Mouse (Mus musculus): Measurements from ENCODE around the gene Hnrnpa2b1.
"Not testable (repeated sequence)": the region's sequence is repeated elsewhere in the genome, so short reads cannot be mapped to it uniquely, and the experiment has no call there.

Gene Hnrnpa2b1

GRCm38 (mm10) chr6:51469715-51470310 is at the start of gene Hnrnpa2b1:
Gene Hnrnpa2b1 (minus strand): TSS chr6:51469894.
- H3K27me3 ChIP-seq (ENCODE audit: control insufficient read depth, insufficient read depth, low read length, poor library complexity, severe bottlenecking) = no peaks in the 10 kb centered on the region
- peaks cover 18% of the 10 kb centered on the region; the same call in 1 of the 2 replicates for H3K36me3 ChIP-seq (ENCODE audit: control insufficient read depth, insufficient read depth, low read length, poor library complexity, severe bottlenecking)
- peak; percentile 100 for DNase-seq (ENCODE audit: low read depth, low spot score)

GRCm38 (mm10) chr6:51514860-51515259 is 45.2 kb upstream of the Hnrnpa2b1 start:
- no peak for DNase-seq (ENCODE audit: low read depth, low spot score)
- no peaks in the 10 kb centered on the region for H3K36me3 ChIP-seq (ENCODE audit: control insufficient read depth, insufficient read depth, low read length, poor library complexity, severe bottlenecking)

GRCm38 (mm10) chr6:51513745-51514144 is 44.1 kb upstream of the Hnrnpa2b1 start:
- no peaks in the 10 kb centered on the region for H3K36me3 ChIP-seq (ENCODE audit: control insufficient read depth, insufficient read depth, low read length, poor library complexity, severe bottlenecking)
- H3K27me3 ChIP-seq (ENCODE audit: control insufficient read depth, insufficient read depth, low read length, poor library complexity, severe bottlenecking) = no peaks in the 10 kb centered on the region
- DNase-seq (ENCODE audit: low read depth, low spot score) = no peak

More at GRCm38 (mm10) chr6:51514860-51515259, 45.2 kb upstream of the Hnrnpa2b1 start:
- no peaks in the 10 kb centered on the region for H3K27me3 ChIP-seq (ENCODE audit: control insufficient read depth, insufficient read depth, low read length, poor library complexity, severe bottlenecking)

GRCm38 (mm10) chr6:51510946-51511345 is 41.3 kb upstream of the Hnrnpa2b1 start:
- no peaks in the 10 kb centered on the region for H3K27me3 ChIP-seq (ENCODE audit: control insufficient read depth, insufficient read depth, low read length, poor library complexity, severe bottlenecking)
- H3K36me3 ChIP-seq (ENCODE audit: control insufficient read depth, insufficient read depth, low read length, poor library complexity, severe bottlenecking) = no peaks in the 10 kb centered on the region
- DNase-seq (ENCODE audit: low read depth, low spot score) = no peak

- no peaks in the 10 kb centered on the region for H3K27me3 ChIP-seq (ENCODE audit: control insufficient read depth, insufficient read depth, low read length, poor library complexity, severe bottlenecking)
- DNase-seq (ENCODE audit: low read depth, low spot score) = peak; percentile 71
- no peaks in the 10 kb centered on the region for H3K36me3 ChIP-seq (ENCODE audit: control insufficient read depth, insufficient read depth, low read length, poor library complexity, severe bottlenecking)
Observed at GRCm38 (mm10) chr6:51510094-51510493, 40.4 kb upstream of the Hnrnpa2b1 start.

- H3K27me3 ChIP-seq (ENCODE audit: control insufficient read depth, insufficient read depth, low read length, poor library complexity, severe bottlenecking) = no peaks in the 10 kb centered on the region
- H3K36me3 ChIP-seq (ENCODE audit: control insufficient read depth, insufficient read depth, low read length, poor library complexity, severe bottlenecking) = no peaks in the 10 kb centered on the region
- DNase-seq (ENCODE audit: low read depth, low spot score) = peak; percentile 89
Observed at GRCm38 (mm10) chr6:51508750-51509648, 39.3 kb upstream of the Hnrnpa2b1 start.

- H3K36me3 ChIP-seq (ENCODE audit: control insufficient read depth, insufficient read depth, low read length, poor library complexity, severe bottlenecking) = no peaks in the 10 kb centered on the region
- H3K27me3 ChIP-seq (ENCODE audit: control insufficient read depth, insufficient read depth, low read length, poor library complexity, severe bottlenecking) = no peaks in the 10 kb centered on the region
- DNase-seq (ENCODE audit: low read depth, low spot score) = no peak
Observed at GRCm38 (mm10) chr6:51507556-51507955, 37.9 kb upstream of the Hnrnpa2b1 start.

GRCm38 (mm10) chr6:51505671-51506070 is 36.0 kb upstream of the Hnrnpa2b1 start:
- no peak for DNase-seq (ENCODE audit: low read depth, low spot score)
- no peaks in the 10 kb centered on the region for H3K27me3 ChIP-seq (ENCODE audit: control insufficient read depth, insufficient read depth, low read length, poor library complexity, severe bottlenecking)
- no peaks in the 10 kb centered on the region for H3K36me3 ChIP-seq (ENCODE audit: control insufficient read depth, insufficient read depth, low read length, poor library complexity, severe bottlenecking)

GRCm38 (mm10) chr6:51497321-51498111 is 27.8 kb upstream of the Hnrnpa2b1 start:
- Histone ChIP-seq H3K36me3 (ENCODE audit: control insufficient read depth, insufficient read depth, low read length, poor library complexity, severe bottlenecking) (no peaks in the 10 kb centered on the region), H3K27me3 (ENCODE audit: control insufficient read depth, insufficient read depth, low read length, poor library complexity, severe bottlenecking) (no peaks in the 10 kb centered on the region)
- DNase-seq (ENCODE audit: low read depth, low spot score) = no peak

- Histone ChIP-seq H3K36me3 (ENCODE audit: control insufficient read depth, insufficient read depth, low read length, poor library complexity, severe bottlenecking) (no peaks in the 10 kb centered on the region), H3K27me3 (ENCODE audit: control insufficient read depth, insufficient read depth, low read length, poor library complexity, severe bottlenecking) (no peaks in the 10 kb centered on the region)
- DNase-seq (ENCODE audit: low read depth, low spot score) = no peak
Observed at GRCm38 (mm10) chr6:51489787-51490186, 20.1 kb upstream of the Hnrnpa2b1 start.

- H3K27me3 ChIP-seq (ENCODE audit: control insufficient read depth, insufficient read depth, low read length, poor library complexity, severe bottlenecking) = no peaks in the 10 kb centered on the region
- no peaks in the 10 kb centered on the region for H3K36me3 ChIP-seq (ENCODE audit: control insufficient read depth, insufficient read depth, low read length, poor library complexity, severe bottlenecking)
- no peak for DNase-seq (ENCODE audit: low read depth, low spot score)
Observed at GRCm38 (mm10) chr6:51486731-51487130, 17.0 kb upstream of the Hnrnpa2b1 start.

- Histone ChIP-seq H3K36me3 (ENCODE audit: control insufficient read depth, insufficient read depth, low read length, poor library complexity, severe bottlenecking) (no peaks in the 10 kb centered on the region), H3K27me3 (ENCODE audit: control insufficient read depth, insufficient read depth, low read length, poor library complexity, severe bottlenecking) (no peaks in the 10 kb centered on the region)
- DNase-seq (ENCODE audit: low read depth, low spot score) = no peak
Observed at GRCm38 (mm10) chr6:51486076-51486710, 16.5 kb upstream of the Hnrnpa2b1 start.

- peaks cover 3% of the 10 kb centered on the region; the same call in 1 of the 2 replicates for H3K36me3 ChIP-seq (ENCODE audit: control insufficient read depth, insufficient read depth, low read length, poor library complexity, severe bottlenecking)
- no peak for DNase-seq (ENCODE audit: low read depth, low spot score)
- no peaks in the 10 kb centered on the region for H3K27me3 ChIP-seq (ENCODE audit: control insufficient read depth, insufficient read depth, low read length, poor library complexity, severe bottlenecking)
Observed at GRCm38 (mm10) chr6:51485646-51486045, 16.0 kb upstream of the Hnrnpa2b1 start.

- H3K27me3 ChIP-seq (ENCODE audit: control insufficient read depth, insufficient read depth, low read length, poor library complexity, severe bottlenecking); H3K36me3 ChIP-seq (ENCODE audit: control insufficient read depth, insufficient read depth, low read length, poor library complexity, severe bottlenecking); DNase-seq (ENCODE audit: low read depth, low spot score): not testable (repeated sequence)
Observed at GRCm38 (mm10) chr6:51484556-51484955, 14.9 kb upstream of the Hnrnpa2b1 start.

All from splenic B cell, adult 2 months (primary cell).